Comparison of ENCODE assay signal across 20 mouse cellular contexts in the genomic region with DNA sequence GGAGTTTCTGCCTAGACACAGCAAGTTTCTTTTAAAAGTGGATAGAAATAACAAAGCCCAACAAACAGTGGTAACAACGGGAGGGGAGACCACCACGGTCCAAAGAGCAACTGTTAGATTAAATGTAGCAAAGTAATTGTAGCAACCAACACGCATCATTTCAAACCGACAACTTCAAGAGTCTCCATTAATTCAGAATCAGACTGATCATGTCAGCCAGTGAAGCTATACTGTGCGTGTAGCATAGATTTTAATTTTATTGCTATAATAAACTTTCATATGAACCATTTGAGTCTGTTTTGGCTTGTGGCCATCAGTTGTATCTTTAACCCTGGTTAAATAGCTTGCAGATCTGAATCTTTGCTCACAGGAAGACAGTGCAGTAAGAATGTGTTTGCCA.
A peak's percentile ranks its signal among the peaks of the same experiment; 100 is the strongest.
DNase-seq lines count a peak whose midpoint lies in the region; ATAC-seq and TF ChIP-seq lines count a peak whose summit lies in the region.
"Had no signal": no experiment of that assay in that cellular context is flagged by ENCODE, and none has a peak within 500 bp of the region (broad histone marks: within the 10 kb centered on the region; RNA-seq: fewer than 3 reads in every experiment).

No protein-coding gene starts in this region.

- H3K9me3 ChIP-seq in kidney, embryonic 15.5 days (replicated peaks): no peaks in the 10 kb centered on the region
- H3K9me3 ChIP-seq: G1E; heart, embryonic 13.5 days; hindbrain, embryonic 15.5 days had no signal

- H3K27ac ChIP-seq in kidney, embryonic 15.5 days: peak overlapping the region; percentile 82
- no peak overlapping the region for H3K27ac ChIP-seq in kidney, adult 2 months (ENCODE audit: insufficient read depth, low read depth, low read length)
- no peak overlapping the region for H3K27ac ChIP-seq in liver, adult 2 months (replicated peaks; ENCODE audit: insufficient read depth, low read depth, low read length)
- H3K27ac ChIP-seq: heart, embryonic 13.5 days; hindbrain, embryonic 15.5 days had no signal

- peak; percentile 62 for ATAC-seq in kidney, embryonic 15.5 days (replicated peaks; ENCODE audit: low FRiP score)
- ATAC-seq: CD4-positive, CD25-positive, alpha-beta regulatory T cell, adult 4 months; forebrain, embryonic 16.5 days had no signal

- peaks cover 10% of the 10 kb centered on the region; the same call in 1 of the 2 replicates for H3K36me3 ChIP-seq in kidney, embryonic 15.5 days
- no peaks in the 10 kb centered on the region for H3K36me3 ChIP-seq in kidney, adult 2 months (ENCODE audit: control insufficient read depth, insufficient read depth, low read length)
- H3K36me3 ChIP-seq in liver, adult 2 months (ENCODE audit: control insufficient read depth, insufficient read depth, low read length): peaks cover 3% of the 10 kb centered on the region; the same call in 1 of the 2 replicates
- H3K36me3 ChIP-seq: hindbrain, embryonic 15.5 days had no signal

- peaks cover 9% of the 10 kb centered on the region for H3K4me1 ChIP-seq in kidney, embryonic 15.5 days
- no peaks in the 10 kb centered on the region for H3K4me1 ChIP-seq in kidney, adult 2 months (ENCODE audit: control insufficient read depth, insufficient read depth, low read length)
- H3K4me1 ChIP-seq in liver, adult 2 months (ENCODE audit: control insufficient read depth, insufficient read depth, low read length): peaks cover 10% of the 10 kb centered on the region; the same call in 1 of the 2 replicates
- H3K4me1 ChIP-seq: hindbrain, embryonic 15.5 days had no signal

- H3K27me3 ChIP-seq in kidney, embryonic 15.5 days: no peaks in the 10 kb centered on the region
- H3K27me3 ChIP-seq in kidney, adult 2 months (replicated peaks; ENCODE audit: control insufficient read depth, insufficient read depth, low read length): no peaks in the 10 kb centered on the region
- no peaks in the 10 kb centered on the region for H3K27me3 ChIP-seq in liver, adult 2 months (ENCODE audit: control insufficient read depth, insufficient read depth, low read length)
- H3K27me3 ChIP-seq: heart, embryonic 13.5 days; hindbrain, embryonic 15.5 days had no signal

- no peak overlapping the region for H3K4me3 ChIP-seq in kidney, embryonic 15.5 days (replicated peaks)
- H3K4me3 ChIP-seq in kidney, adult 2 months (ENCODE audit: insufficient read depth, low read depth, low read length): no peak overlapping the region
- no peak overlapping the region for H3K4me3 ChIP-seq in liver, adult 2 months (ENCODE audit: insufficient read depth, low read depth, low read length)
- H3K4me3 ChIP-seq: erythroblast, embryonic 14.5 days; heart, embryonic 13.5 days; hindbrain, embryonic 15.5 days had no signal

- 48% methylated on average over 5 of the region's 5 CpGs for WGBS in kidney, embryonic 15.5 days
- WGBS in kidney, adult 2 months: 67% methylated on average over 5 of the region's 5 CpGs
- WGBS in liver, adult 2 months: 96% methylated on average over 5 of the region's 5 CpGs

- no peak for DNase-seq in kidney, adult 2 months
- peak; percentile 39 for DNase-seq in liver, adult 2 months (ENCODE audit: extremely low read depth, low read depth, low spot score)
- DNase-seq in liver: no peak
- peak; percentile 18 for DNase-seq in fat pad, adult 2 months (ENCODE audit: extremely low read depth, low read depth, low spot score)
- no peak for DNase-seq in adrenal gland, postnatal 4 days (ENCODE audit: low spot score in 2 of 2)
- DNase-seq: adrenal gland, adult 8-10 months; adrenal gland, postnatal 36 days; B cell, adult 2 months; cerebellum, adult 11-12 months; cerebellum, adult 9-10 months; cerebellum, postnatal 25 days; gastrocnemius, postnatal 14 days; heart, postnatal 36 days had no signal

- H3K4me2 ChIP-seq in kidney, embryonic 15.5 days: no peak overlapping the region
- H3K4me2 ChIP-seq: heart, embryonic 13.5 days; hindbrain, embryonic 15.5 days had no signal

- TF ChIP-seq CTCF in kidney, adult 2 months (conservative IDR thresholded peaks at IDR 0.05; ENCODE audit: insufficient read depth, insufficient read length, low read depth, low read length): no peak
- no peak for TF ChIP-seq CTCF in liver, adult 2 months (IDR thresholded peaks at IDR 0.05; ENCODE audit: low read depth, low read length)

- no peak overlapping the region for H3K9ac ChIP-seq in kidney, embryonic 15.5 days
- H3K9ac ChIP-seq in liver, adult 2 months (ENCODE audit: low read depth, low read length): no peak overlapping the region
- H3K9ac ChIP-seq: heart, embryonic 13.5 days; hindbrain, embryonic 15.5 days had no signal

- H3K79me2 ChIP-seq in liver, adult 2 months (ENCODE audit: control insufficient read depth, insufficient read depth, low read length): peaks cover 9% of the 10 kb centered on the region; the same call in 1 of the 2 replicates

- no peak for TF ChIP-seq POLR2A in kidney, adult 2 months (IDR thresholded peaks at IDR 0.05; ENCODE audit: low read depth, low read length)
- TF ChIP-seq POLR2A in liver, adult 2 months (IDR thresholded peaks at IDR 0.05; ENCODE audit: extremely low read depth, insufficient read depth, low read length): no peak

Comparison
In these comparisons a context has a peak if more than half of its experiments do, and no peak if none do; other contexts are left out.
1. DNase-seq: peak in liver, adult 2 months (single experiment) and fat pad, adult 2 months (single experiment); none in kidney, adult 2 months (single experiment), liver (single experiment) and adrenal gland, postnatal 4 days (0 of 2).